Mouse (Mus musculus) common myeloid progenitor, adult 5-6 weeks (primary cell): Measurements from ENCODE around the gene Erich2. TPM values are rescaled to one million over a fixed set of nuclear protein-coding genes. Genes with fewer than 3 reads are reported as not detected.
A peak's percentile ranks its signal among the peaks of the same experiment; 100 is the strongest.

ENCODE experiments used
- ATAC-seq: replicated peaks from 2 replicates; pipeline ENCODE4 v1.8.0; 2016; ENCODE audit warnings: low read depth, mild to moderate bottlenecking, moderate TSS enrichment, inconsistent platforms; ENCODE audit not compliant: poor library complexity, severe bottlenecking
- total RNA-seq: library from RNA; stranded (forward); fragments of 200-1000, 187-1606 nt; gene quantifications from 2 replicates; pipeline ENCODE4 v1.2.3, GENCODE M21; 2017

Gene Erich2
- total RNA-seq, 1 experiment from 2014 or later: not detected

DNA sequence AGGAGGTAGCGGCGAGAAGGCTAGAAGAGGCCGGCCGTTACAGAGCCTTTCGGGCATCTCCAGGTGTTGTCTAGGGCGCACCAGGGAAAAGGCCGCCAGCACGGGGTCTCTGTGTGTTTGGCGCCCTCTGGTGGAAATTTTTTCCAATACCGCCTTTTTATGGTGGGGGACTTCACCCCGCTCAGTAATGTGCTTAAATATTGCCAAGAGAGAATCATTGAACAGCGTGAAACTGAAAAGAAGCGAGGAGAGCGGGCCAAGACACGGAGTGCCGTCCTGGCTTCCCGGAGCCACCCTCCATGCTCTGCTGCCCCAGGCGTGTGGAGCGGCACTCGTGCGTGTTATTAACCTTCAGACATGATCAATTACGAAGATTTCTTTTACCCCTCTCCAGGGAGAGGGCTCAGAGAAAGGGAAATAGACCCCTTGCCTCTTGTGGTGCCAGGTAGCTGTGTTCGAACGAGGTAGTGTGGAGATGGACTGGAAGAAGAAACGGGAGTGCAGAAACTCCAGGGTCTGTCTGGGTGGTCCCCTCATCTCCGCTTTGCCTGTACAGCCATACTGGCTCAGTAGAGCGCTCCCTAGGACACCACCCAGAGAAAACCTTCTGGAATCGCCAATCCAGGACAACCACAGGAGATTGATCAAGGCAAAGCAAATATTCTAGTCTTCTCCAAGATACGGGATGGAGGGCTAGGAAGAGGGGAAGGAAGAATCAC, 52.6 kb downstream of the Erich2 start:
- ATAC-seq: 0 out of 2 replicates have a peak, but pooled peaks have one; percentile 39

DNA sequence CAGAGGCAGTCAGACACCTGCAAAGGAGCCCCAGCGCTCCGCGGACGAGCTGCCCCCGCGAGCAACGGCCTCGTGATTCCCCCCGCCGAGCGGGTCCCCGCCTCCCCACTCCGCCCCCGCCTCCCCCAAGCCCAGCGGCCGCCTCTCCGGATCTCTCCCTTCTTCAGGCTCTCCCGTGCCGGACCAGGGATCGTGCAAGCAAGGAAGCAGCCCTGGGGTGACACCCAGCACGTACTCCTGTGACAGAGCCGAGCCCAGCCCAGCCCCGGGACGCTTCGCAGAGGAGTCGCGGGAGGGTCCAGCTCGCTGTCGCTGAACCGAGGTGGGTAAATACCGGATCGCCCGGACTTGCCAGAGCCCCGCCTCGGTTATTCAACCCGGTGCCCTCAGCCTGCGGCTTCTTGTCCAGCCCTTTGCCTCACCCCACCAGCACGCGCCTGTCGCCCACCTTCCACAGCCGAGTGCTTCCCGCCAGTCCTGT, 53.4 kb downstream of the Erich2 start:
- no peak for ATAC-seq

DNA sequence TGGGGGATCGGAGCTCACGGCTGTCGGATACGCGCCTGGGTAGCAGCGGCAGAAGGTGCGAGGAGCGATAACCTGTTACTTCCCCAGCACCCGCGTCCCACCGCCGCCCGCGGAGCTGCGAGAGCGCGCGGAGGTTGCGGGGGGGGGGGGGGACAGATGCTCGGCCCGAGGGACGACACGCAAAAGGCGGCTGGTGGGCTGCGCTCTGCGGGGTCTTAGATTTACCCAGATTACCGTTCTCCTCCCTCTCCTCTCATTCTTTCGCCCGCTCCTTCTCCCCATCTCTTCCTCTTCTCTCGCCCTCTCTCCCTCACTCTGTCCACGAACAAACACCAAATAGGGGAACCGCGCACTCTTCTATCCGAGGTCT, 54.0 kb downstream of the Erich2 start:
- ATAC-seq: no peak

DNA sequence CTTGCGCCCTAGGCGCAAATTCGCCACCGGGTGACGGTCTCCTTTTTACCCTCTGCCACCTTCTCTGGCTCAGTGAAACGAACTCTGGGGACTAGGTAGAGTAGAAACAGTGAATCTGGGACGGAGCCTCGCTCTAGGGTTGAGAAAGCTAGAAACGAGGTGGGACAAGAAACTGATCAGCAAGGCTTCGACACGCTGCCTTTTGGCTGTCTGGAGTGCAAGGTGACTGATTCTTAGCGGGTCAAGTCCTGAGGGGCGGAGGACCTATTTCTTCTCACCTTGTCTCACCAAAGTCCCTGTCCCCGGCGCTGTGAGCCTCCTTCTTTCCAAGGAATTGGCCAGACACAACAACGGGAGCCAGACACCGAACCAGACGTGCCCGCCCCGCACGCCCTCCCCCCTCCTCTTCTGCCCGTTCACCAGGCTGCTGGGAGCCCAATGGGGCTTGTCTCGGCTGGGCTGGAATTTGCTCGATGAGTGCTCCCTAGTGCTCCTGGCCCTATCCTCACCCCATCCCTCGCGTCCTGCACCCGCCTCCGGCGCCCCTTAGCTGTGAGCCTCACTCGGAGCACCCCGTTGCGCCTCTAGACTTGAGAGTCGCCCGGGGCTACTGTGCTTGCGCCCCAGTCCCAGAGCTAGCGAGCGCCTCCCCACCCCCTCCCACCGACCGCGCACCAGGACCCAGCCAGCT, 54.5 kb downstream of the Erich2 start:
- ATAC-seq: no peak

DNA sequence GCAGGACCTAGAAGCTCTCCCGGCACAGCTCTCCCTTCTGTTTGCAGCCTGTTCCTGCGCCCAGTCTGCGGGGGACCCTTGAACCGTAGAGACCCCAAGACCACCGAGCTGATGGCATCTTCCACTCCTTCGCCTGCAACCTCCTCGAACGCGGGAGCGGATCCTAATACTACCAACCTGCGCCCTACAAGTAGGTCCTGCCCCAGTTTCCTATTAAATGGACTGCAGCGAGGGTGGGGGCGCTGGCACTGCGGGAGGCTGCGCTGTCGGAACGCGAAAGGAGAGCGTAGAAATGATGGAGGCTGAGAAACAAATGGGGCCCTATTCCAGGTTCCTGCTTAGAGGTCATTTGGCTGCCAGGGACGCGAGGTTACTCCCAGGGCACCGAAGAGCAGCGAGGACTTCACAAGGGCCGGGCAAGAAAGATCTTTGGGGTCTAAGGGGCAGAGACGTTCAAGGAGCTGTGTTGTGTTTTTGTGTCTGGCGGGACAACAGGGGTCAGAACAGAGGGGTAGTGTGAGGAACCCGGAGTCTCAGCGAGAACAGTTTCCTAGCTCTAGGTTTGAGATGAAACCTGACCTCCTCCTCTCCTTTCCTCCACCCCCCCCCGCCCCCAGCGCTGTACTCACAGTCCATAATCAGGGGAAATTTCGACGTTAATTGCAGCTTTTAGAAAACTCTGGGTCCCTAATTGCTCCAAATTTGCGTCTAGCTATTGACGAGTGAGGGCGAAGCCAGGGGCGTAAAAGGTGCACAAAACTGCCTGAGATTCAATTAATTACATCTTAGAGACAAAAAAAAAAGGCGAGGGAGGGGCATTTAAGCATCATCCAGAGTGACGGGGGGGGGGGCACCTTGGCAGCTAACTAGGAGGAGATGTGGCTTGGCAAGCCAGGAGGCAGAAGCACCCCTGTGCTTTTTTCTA, 55.4 kb downstream of the Erich2 start:
- ATAC-seq: no peak

DNA sequence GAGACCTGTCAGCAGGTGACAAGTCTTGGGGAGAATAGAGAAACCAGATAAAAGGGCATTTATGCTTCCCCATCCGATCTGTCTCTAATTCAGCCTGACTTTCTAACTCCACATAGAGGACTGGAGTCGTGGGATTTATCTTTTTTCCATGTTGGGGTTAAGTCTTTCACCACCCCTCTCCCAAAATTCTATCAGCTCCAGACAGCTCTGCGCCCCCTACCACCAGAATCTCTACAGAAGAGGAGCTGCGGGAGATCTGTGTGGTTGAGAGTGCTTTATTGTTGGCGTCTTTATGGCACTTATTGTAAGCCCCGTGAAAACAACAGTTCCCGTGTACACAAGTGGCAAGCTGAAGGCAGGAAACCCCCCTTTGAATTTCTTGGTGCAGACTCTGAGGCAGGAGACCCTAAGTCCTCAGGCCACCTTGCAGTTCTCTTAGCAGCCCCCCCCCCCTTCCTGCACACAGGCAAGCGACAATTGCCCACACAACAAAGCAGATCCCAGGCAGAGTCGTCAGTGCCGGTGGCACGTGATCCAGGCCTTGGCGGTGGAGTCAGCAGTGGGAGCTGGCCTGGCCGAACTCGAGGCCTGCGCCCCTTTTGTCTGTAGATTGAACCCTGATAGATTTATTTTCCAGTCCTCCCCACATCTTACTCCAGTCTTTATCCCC, 56.2 kb downstream of the Erich2 start:
- no peak for ATAC-seq

DNA sequence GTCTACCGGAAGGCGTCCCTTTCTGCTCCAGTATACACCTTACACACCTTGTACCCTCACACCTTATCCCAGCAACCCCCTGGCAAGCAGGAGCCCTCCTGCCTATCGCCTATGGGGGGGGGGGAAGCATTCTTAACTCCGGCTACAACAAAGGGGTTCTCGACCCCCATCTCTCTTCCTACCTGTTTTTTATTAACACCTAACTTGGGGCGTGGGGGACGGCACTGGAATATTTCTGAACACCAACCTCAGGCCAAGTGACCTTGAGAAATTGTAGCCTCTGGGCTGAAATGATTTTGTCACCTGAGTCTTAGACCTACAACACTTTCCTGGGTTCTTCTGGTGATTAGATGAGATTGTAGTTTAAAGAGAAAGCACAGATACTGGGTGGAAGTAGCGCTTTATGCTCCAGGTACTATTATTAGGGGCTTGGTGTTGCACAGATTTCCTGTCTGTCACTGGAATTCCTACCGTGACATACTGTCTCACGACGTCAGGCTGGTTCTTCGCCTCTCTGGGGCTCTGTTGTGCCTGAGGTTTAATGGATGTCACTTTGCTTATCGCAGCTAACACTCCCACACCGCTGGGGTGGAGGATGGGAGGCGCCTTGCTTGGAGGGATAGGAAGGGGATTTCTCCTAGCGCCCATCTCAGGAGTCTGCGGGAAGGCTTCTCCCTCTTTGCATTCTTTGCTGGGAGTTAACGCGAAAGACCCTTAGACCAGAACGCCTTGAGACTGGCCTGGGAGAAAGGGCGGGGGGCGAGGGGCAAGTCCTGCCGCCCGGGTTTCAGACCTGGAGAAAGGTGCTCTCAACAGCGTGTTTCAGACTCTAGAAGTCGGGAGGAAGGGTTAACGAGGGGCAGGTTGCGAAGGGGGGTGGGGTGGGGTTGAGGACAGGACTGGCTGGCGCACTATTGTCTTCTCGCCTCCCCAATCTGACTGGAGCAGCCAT, 57.3 kb downstream of the Erich2 start:
- no peak for ATAC-seq

DNA sequence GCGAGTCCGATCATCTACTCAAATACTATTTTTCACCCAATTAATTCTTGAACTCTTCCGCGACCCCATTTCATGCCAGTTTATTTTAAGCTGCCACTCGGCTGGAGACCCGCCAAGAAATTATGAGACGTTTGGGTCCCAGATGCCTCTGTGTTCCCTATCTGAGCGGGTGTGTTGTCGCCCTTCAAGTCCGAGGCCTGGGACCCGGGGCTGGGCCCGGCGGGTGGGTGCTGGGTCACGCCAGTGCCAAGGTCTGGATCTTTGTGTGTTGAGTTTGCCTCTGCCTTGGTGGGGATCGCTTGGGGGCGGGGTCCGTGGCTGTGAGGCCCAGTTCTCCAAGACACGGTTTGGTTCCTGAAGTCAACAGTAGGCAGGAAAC, 58.0 kb downstream of the Erich2 start:
- no peak for ATAC-seq

DNA sequence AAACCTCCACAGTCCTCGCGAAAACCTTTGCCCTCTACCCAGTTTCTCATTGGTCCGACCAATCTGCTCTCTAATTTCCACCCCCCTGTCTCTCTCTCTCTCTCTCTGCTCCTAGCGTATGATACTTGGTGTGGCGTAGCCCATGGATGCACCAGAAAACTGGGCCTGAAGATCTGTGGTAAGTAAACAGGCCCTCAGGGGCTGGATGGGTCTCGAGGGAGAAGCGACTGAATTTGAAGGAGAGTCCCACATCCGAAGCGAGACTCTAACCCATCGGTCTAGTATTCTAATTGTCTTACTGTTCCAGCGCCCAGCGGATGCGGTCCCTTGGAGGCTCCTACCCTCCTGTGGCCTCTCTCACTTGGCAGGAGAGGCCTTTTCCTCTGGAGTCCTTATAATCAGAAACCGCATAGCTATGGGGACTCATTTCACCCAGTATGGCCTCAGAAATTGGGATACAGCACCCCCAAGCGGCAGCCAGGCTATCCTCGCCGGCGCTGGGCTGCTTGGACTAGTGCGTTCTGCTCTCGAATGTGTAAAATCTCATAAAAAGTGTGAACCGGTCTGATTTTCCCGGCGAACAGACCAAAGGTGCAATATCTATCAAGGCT, 58.6 kb downstream of the Erich2 start:
- ATAC-seq: peak; percentile 47

DNA sequence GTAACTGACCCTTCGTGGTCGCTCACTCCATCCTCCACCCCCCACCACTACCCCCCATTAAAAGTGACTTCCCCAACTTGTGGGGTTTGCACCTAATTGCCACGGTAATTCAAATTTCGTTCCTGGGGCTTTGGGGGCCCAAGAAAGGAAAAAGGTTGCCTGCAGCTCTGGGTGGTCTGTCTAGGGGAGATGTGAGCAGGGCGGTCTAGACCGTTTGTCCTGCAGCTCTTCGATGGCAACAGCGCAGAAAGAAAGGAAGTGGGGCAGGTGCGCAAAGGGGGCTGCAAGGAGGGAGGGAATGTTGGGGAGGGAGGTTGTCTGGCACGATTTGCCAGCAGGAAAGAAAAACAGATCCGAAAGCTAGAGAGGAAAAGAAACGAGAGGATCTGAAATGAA, 59.1 kb downstream of the Erich2 start:
- ATAC-seq: no peak

DNA sequence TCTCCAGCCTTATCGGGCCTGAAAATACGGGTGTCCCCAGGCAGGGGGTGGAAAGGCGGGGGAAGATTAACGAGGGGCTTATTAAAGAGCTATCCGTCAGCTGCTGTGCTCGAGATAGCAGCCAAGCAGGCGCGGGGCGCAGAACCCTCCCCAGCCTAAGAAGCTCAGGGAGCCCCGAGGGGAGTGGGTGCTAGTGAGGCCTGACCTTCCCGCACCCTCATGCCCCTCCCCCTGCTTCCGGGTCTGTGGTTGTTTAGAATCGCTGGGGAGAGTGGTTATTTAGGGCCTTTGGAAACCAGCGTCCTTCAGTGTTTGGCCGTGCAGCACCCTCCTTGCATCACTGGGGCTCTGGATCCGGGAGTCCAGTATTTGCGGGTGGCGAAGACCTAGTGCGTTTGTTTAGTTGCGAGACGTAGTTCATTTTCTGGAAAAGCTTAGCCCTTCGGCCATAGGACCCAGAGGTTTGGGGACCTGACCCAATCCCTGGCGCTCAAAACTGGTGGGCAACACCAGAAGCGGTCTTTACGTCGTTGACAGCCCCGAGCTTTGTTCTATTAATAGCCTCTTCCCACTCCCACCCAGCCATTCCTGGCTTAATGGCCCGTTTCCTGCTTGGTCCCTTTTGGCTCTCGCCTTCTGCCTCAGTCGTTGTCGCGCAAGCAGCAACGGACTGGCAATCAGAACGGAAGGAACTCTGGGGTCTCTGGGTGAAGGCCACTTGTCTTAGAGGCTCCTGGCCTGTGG, 59.8 kb downstream of the Erich2 start:
- peak; percentile 33 for ATAC-seq

DNA sequence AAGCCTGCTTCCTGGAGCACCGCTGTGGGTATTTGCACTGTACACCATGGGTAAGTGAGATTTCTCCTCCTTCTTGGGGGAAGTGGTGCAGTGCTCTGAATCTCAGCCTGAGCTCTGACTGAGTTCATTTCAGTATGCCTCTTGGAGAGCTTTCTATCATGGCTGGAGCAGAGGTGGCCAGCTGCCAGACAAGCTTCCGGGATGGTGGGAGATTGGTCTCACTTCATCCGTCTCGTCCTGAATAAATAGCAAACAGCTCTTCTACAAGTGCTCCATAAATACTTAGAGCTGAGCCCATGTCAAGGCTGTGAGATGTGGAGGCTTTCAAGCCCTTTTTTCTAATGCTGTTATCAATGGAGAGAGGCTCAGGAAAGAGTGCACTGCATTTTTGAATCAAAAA, 63.1 kb downstream of the Erich2 start:
- ATAC-seq: no peak

DNA sequence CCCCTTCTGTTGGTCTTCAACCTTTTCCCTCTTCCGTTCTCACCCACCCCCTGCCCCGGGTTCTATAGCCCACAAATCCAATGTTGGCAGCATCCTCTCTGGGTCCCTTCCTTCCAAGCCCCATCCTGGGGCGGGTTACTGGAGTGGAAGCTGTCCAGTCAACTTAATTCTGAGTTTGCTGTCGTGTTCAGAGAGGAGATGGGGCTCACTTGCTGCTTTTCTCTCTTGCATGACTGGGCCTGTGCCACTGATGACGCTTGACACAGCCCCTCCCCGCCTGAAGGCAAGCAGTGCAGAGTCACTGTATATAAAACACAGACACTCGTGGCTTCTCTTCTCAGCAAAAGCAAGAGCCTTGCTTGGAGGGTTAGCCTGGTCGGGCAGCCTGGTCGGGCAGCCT, 63.6 kb downstream of the Erich2 start:
- ATAC-seq: no peak

DNA sequence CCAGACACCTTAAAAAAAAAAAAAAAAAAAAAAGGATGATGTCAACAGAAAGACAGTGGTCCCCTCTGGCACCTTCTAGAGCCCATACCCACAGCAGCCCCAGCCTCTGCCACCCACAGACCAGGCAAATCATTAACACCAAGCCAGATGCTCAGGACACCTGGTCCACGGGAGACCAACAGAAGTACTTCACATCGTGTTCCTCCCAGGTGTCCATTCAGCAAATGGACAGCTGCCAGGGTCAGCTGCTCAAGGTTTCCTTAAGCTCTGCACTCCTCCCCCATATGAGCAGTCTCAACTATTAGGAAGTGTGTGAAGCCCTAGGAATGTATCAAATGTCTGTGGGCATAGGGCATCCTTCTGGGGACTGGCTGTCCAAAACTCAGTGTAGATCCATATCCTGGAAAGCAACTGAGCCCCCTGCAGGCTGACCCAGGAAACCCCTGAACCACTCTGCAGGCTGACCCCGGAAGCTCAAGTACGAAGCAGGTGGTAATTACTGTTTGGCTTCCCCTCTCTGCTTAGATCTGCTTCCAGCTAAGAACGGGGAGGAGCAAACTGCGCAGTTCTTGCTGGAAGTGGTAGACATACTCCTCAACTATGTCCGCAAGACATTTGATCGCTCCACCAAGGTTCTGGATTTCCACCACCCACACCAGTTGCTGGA, 65.1 kb downstream of the Erich2 start:
- ATAC-seq: no peak

DNA sequence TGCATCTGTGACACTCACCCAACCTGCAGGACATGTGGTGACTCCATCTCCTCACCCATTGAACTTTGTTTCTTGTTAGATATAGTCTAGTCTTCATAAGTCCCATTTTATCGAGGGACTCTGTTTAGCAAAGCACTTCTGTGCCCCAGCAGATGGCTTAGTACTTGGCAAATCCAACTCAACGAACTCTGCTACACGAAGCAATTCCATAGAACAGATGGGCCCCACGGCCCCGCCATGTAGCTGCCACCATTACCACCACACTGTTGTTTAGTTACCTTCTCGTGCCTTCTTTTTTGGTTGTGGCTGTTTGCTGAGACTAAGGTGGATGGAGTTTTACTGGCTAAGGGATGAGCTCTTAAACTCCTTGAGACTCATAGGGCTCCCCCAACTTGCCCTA, 79.6 kb downstream of the Erich2 start:
- no peak for ATAC-seq
